Mouse (Mus musculus): Measurements from ENCODE around the gene Ube2s. TPM values are rescaled to one million over a fixed set of nuclear protein-coding genes. Genes with fewer than 3 reads are reported as not detected.

The Ube2s gene
- total RNA-seq, 4 experiments from 2014 or later, result 113 to 119 (median 116) TPM

DNA sequence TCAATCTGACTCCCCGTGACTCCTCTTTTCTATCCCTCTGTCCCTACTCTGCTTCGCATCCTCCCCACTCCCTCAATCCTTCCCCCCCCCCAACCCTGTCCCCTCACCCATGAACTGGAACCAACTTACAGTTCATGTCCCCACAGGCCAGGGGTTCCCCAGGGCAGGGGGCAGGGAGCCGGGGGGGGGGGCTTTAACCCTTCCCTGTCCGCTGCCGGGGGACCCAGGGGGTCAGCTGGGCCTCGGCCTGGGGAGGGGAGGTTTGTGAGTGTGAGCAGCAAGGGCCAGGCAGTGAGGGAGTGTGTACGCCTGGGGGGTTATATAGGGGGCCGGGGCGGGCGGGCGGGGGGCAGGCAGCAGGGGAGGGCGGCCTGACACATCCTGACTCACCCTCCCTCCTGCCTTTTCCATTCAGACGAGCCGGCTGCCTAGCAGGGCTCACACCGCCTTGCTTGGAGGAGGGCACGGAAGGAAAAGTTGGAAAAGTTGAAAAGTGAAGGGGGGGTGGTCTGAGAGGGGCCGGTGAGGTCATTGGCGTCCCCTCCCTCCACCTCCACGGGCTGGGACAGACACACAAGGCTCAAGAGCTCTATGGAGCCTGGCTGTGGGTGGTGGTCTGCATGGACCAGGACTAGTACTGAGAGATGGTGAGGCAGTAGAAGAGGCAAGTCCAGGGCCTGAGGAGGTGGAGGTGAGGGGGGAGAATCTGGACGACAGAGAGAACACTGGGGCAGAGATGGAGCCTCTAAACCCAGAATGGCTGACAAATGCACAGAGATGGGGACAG is 34.3 kb downstream of the Ube2s start:
- DNase-seq (ENCODE audit: low spot score in 2 of 2), result no peak

- DNase-seq (ENCODE audit: low spot score in 2 of 2), result no peak
Observed at GRCm38 (mm10) chr7:4776861-4777830, 35.2 kb downstream of the Ube2s start.

DNA sequence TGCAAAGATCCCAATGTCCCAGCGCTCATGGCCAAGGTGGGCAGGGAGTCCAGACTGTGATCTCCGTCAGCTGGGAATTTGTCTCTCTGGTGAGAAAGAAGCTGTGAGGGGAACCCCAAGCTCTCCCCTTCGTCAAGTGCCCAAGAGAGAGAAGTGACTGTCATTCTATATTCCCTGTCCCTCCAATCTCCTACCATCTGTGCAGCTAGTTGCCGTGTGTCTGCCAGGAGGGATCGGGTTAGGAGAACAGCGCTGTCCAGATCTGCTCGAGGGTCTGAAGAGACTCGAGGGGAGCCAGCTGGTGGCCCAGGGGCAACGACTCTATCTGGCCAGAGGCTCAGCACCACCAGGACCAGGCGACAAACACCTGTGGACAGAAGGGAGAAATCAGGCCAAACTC is 36.3 kb downstream of the Ube2s start:
- no peak for DNase-seq (ENCODE audit: low spot score in 2 of 2)

DNA sequence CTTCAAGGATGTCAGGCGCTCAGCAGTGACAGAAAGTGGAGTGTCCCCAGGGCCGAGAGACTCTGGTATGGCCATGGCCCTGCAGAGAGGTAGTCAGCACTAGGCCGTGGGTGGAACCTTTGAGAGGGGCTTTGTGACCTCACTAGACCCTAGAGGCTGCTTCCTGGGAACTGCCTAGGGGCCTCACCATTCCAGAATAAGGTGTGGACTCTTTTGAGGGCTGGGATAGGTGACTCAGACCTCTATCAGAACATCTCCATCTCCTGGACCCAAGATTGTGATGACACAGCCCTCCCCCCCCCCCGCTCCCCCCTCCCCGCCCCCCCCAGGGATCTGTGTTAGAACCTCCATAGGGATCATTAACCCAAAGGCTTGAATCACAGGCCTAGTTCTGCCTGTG is 41.2 kb downstream of the Ube2s start, which contains the start of gene Fam71e2:
TSS of gene Fam71e2 (minus strand) at position 101 of the 400 bp plus-strand sequence.
- no peak for DNase-seq (ENCODE audit: low spot score in 2 of 2)

DNA sequence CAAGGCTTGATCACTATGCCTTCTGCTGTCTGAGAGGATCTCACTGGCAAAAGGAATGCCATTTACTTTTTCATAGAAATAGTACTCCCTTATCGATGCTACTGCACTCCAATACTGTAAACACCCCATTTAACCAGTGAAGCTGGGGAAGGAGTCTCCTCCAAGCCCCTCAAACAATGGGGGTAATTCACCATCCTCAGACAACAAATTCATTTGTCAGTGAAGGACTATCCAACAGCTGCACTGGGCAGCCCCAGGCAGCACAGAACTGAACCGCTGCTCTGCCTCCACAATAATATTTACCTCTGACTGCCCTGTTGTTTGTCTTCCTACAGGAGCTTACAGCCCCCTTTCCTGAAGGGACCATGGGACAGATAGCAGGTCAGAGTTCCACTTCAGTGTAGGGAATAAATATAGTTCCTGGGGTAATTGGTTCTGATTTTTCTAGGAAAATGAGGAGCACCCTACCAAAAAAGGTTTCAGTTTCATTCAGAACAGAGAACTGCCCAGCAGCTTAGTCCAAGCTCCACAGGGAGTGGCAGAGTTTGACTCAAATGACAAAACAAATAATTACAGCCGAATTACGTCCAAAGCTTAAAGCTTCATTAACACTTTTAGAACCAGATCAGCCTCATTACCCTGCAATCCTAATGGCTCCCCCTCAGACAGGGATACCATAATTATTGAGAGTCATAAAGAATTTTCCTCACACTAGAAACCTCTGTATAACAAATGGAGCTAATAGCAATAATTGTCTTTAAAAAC is 47.3 kb downstream of the Ube2s start:
- DNase-seq (ENCODE audit: low spot score in 2 of 2), result no peak

- no peak for DNase-seq (ENCODE audit: low spot score in 2 of 2)
Observed at GRCm38 (mm10) chr7:4759670-4760069, 52.7 kb downstream of the Ube2s start.

DNA sequence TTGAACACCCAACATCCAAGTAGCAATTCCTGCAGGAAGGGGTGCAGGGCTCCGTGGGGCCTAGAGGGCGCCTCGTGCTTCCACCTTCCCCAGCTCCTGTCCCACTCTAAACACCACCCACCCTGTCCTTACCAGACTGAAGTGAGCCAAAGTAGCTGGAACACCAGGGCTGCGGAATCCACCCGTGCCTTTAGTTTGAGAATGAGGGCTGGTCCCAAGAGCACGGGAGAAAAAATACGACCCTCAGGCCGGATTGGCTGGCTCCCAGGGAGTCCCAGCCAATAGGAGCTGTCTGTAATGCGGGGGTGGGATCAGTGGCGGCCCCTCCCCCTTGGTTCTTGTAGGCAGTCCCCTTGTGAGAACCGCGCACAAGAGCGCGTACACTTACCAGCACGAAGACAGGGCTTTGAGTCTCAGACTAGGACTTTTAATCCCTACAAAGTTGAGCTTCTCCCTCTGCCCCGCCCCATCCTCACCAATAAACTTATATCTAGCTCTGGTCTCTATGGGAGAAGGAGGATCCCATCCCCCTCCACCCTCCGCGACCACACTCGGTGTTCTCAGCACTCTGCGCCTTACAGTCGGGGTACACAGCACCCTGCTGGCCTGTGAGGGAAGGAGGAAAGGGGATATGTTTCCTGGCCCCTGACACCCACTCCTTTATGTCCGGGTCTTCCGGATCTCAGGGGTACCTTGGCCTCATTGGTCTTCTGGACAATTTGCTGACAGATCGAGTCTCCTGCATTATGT is 59.4 kb downstream of the Ube2s start, which contains the start of gene Cox6b2:
TSS of gene Cox6b2 (minus strand) at position 274 of the 750 bp plus-strand sequence.
- DNase-seq (ENCODE audit: low spot score in 2 of 2), result peak; percentile 39 to 54

DNA sequence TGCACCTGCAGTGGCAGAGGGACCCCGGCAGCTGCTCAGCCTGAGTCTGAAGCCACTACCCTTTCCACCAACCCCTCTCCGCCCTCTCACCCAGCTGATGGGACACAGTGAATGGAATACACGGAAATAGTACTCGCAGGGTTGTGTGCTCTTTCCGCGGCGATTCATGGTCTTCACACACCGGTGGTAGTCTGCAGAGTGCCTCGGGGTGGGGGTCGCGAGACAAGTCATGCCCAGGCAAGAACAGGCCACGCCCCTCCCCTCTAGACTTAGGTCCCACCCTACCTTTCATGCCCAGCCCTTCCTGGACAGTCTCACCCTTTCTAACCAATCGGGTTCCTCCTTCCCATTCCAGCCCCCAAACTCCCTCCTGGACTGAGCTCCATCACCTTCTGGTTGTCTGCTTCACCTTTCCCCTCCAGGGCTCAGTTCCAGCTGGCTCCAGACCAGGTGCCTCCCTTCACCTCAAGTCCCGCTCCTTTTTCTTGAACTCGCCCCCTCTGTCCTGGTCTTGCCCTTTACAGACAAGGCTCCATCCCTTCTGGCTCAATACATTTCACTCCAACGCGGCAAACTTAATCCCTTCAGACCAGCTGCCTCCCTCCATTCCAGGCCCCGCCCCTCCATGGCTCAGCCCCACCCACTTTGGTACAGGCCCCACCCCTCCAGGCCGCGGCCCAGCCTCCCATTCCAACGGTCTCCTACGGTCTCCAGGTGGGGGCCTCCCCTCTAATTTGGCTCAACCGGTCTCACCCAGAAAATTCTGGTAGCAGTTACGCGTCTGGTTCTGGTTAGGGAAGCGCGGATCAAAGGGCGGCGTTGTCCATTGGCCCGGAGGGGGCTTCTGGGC is 60.2 kb downstream of the Ube2s start:
- no peak for DNase-seq (ENCODE audit: low spot score in 2 of 2)

GRCm38 (mm10) chr7:4749169-4749568 is 63.2 kb downstream of the Ube2s start:
- no peak for DNase-seq (ENCODE audit: low spot score in 2 of 2)

GRCm38 (mm10) chr7:4748321-4748720 is 64.1 kb downstream of the Ube2s start:
- DNase-seq (ENCODE audit: low spot score in 2 of 2), result no peak

DNA sequence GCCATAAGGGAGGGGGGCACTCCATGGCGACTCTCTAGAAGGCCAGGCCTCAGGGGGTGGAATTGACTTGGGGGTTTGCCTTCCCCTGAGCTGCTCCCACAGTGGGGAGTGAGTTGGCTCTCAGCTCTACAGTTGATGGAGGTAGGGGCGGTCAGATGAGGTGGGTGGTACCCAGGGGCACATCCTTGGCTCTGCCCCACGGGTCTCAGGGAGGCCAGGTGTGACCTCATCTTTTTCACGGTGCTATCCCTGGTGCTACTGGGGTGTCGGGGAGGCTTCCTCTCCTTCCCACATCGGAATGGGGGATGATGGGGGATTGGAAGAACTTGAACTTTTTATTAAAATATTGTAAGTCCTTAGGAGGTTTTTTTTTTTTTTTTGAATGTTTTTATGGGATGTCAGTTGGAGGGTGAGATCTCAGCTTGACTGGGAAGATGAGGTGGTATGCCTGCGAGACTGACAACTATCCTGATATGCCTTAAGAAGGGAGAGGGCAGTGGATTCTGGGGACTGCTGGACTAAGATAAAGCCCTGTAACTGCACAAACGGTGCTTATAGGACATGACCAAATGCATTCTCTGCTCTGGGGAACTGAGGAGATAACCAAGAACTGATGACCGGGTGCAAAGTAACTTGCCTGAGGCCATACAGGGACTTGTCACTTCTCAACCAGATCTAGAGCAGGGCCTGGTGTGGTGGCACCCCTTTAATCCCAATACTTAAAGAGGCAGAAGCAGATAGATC is 65.1 kb downstream of the Ube2s start:
- DNase-seq (ENCODE audit: low spot score in 2 of 2), result no peak

- no peak for DNase-seq (ENCODE audit: low spot score in 2 of 2)
Observed at GRCm38 (mm10) chr7:4746326-4746980, 65.9 kb downstream of the Ube2s start.

DNA sequence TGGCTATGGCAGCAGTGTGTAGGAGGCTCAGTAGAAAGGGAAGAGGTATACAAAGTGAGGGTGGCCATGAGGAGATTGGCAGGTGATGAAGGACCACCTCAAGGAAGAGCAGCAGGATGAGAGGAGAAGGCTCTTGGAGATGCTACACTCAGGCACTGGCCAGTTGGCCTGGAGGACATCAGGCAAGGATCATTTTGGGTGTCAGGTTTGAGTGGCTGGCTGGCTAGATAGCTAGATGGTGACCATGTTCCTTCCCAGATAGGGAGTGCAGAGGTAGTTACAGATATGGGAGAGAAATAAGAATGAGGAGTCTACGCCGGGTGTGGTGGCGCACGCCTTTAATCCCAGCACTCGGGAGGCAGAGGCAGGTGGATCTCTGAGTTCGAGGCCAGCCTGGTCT is 67.5 kb downstream of the Ube2s start:
- no peak for DNase-seq (ENCODE audit: low spot score in 2 of 2)

Other genes with a start within 250 kb of the Ube2s start
- under 1 TPM; 0.59 to 0.85 (median 0.67) TPM for gene Ptprh, start 208.5 kb downstream of the Ube2s start, total RNA-seq (2022)
- 10 to 100 TPM; 15.4 to 27.0 (median 20.7) TPM for gene Tmem86b, start 181.2 kb downstream of the Ube2s start, total RNA-seq (2022)
- gene Ppp6r1, start 153.6 kb downstream of the Ube2s start, total RNA-seq (2022), result 100 to 1,000 TPM; 130 to 139 (median 134) TPM
- 10 to 100 TPM; 76.4 to 91.2 (median 84.1) TPM for gene Hspbp1, start 127.5 kb downstream of the Ube2s start, total RNA-seq (2022)
- gene Brsk1, start 122.0 kb downstream of the Ube2s start, total RNA-seq (2022), result 100 to 1,000 TPM; 314 to 327 (median 325) TPM
- gene Tmem150b, start 87.3 kb downstream of the Ube2s start, total RNA-seq (2022), result under 1 TPM in 2 of 4 experiments, not detected in 2; 0.27 to 0.36 TPM
- gene Kmt5c, start 72.5 kb downstream of the Ube2s start, total RNA-seq (2022), result 10 to 100 TPM; 26.1 to 39.8 (median 33.0) TPM
- 10 to 100 TPM in 1 of 4 experiments, 1 to 10 TPM in 3; 6.0 to 13.0 (median 7.4) TPM for gene Cox6b2, start 59.5 kb downstream of the Ube2s start, total RNA-seq (2022)
- not detected for gene Fam71e2, start 41.3 kb downstream of the Ube2s start, total RNA-seq (2022)
- under 1 TPM; 0.31 to 0.43 (median 0.37) TPM for gene Il11, start 29.7 kb downstream of the Ube2s start, total RNA-seq (2022)
- not detected for gene Tmem190, start 29.7 kb downstream of the Ube2s start, total RNA-seq (2022)
- 1 to 10 TPM; 1.2 to 3.7 (median 2.0) TPM for gene Tmem238, start 22.9 kb downstream of the Ube2s start, total RNA-seq (2022)
- gene Rpl28, start 19.7 kb downstream of the Ube2s start, total RNA-seq (2022), result 100 to 1,000 TPM; 350 to 553 (median 418) TPM
- 100 to 1,000 TPM; 133 to 179 (median 153) TPM for gene Shisa7, start 32.1 kb upstream of the Ube2s start, total RNA-seq (2022)
- 1 to 10 TPM; 4.7 to 8.9 (median 6.9) TPM for gene Isoc2b, start 57.7 kb upstream of the Ube2s start, total RNA-seq (2022)
- 10 to 100 TPM; 13.7 to 16.0 (median 14.2) TPM for gene Isoc2a, start 64.6 kb upstream of the Ube2s start, total RNA-seq (2022)
- under 1 TPM; 0.29 to 0.77 (median 0.39) TPM for gene Gm36210, start 93.9 kb upstream of the Ube2s start, total RNA-seq (2022)
- gene Zfp628, start 102.6 kb upstream of the Ube2s start, total RNA-seq (2022), result 10 to 100 TPM; 13.0 to 15.3 (median 13.9) TPM
- gene Nat14, start 109.4 kb upstream of the Ube2s start, total RNA-seq (2022), result 100 to 1,000 TPM in 2 of 4 experiments, 10 to 100 TPM in 2; 89.9 to 111 (median 102) TPM
- gene Ssc5d, start 113.2 kb upstream of the Ube2s start, total RNA-seq (2022), result 1 to 10 TPM; 2.8 to 5.1 (median 4.2) TPM
- gene Sbk2, start 151.8 kb upstream of the Ube2s start, total RNA-seq (2022), result 1 to 10 TPM in 1 of 4 experiments, under 1 TPM in 2, not detected in 1; 0.58 to 1.1 (median 0.90) TPM
- gene Sbk3, start 158.6 kb upstream of the Ube2s start, total RNA-seq (2022), result 1 to 10 TPM in 2 of 4 experiments, under 1 TPM in 2; 0.71 to 1.1 (median 0.98) TPM
- gene Zfp579, start 183.6 kb upstream of the Ube2s start, total RNA-seq (2022), result 10 to 100 TPM; 23.2 to 32.9 (median 30.6) TPM
- gene Zfp524, start 201.8 kb upstream of the Ube2s start, total RNA-seq (2022), result 1 to 10 TPM; 6.0 to 8.0 (median 6.9) TPM
- gene Fiz1, start 202.1 kb upstream of the Ube2s start, total RNA-seq (2022), result 10 to 100 TPM; 20.7 to 25.3 (median 24.5) TPM
- not detected for gene Gm44973, start 202.9 kb upstream of the Ube2s start, total RNA-seq (2022)
- gene Zfp865, start 207.8 kb upstream of the Ube2s start, total RNA-seq (2022), result 10 to 100 TPM; 37.1 to 42.5 (median 38.5) TPM
- 10 to 100 TPM; 45.2 to 65.9 (median 56.9) TPM for gene Ccdc106, start 208.0 kb upstream of the Ube2s start, total RNA-seq (2022)
- under 1 TPM in 1 of 4 experiments, not detected in 3; 0.55 TPM for gene 4632433K11Rik, start 221.5 kb upstream of the Ube2s start, total RNA-seq (2022)
- 1 to 10 TPM; 5.6 to 6.4 (median 6.3) TPM for gene Zfp784, start 225.9 kb upstream of the Ube2s start, total RNA-seq (2022)
- gene Zfp580, start 238.9 kb upstream of the Ube2s start, total RNA-seq (2022), result 10 to 100 TPM; 22.8 to 28.6 (median 27.8) TPM
- 100 to 1,000 TPM; 175 to 196 (median 179) TPM for gene U2af2, start 249.6 kb upstream of the Ube2s start, total RNA-seq (2022)